Mouse (Mus musculus): Measurements from ENCODE around the gene Wnt5b. TPM values are rescaled to one million over a fixed set of nuclear protein-coding genes. Genes with fewer than 3 reads are reported as not detected.

Gene Wnt5b
- polyA plus RNA-seq, 1 experiment from 2014 or later = 7.3 TPM

- no peaks in the 10 kb centered on the region for H3K9me3 ChIP-seq (ENCODE audit: control insufficient read depth, low read length)
- no peaks in the 10 kb centered on the region for H3K36me3 ChIP-seq (ENCODE audit: control insufficient read depth, insufficient read depth, low read length)
- H3K27me3 ChIP-seq (ENCODE audit: control insufficient read depth, insufficient read depth, low read length) = no peaks in the 10 kb centered on the region
- 91% methylated on average over 11 of the region's 11 CpGs for WGBS
- no peak overlapping the region for H3K9ac ChIP-seq (ENCODE audit: low read length)
- no peak for DNase-seq (ENCODE audit: low spot score)
- H3K4me3 ChIP-seq (ENCODE audit: low read depth, low read length) = no peak overlapping the region
- ATAC-seq (ENCODE audit: insufficient read depth, low FRiP score, low TSS enrichment) = no peak
- H3K4me1 ChIP-seq (ENCODE audit: control insufficient read depth, insufficient read depth, low read length) = no peaks in the 10 kb centered on the region
- H3K27ac ChIP-seq (ENCODE audit: low read depth, low read length) = no peak overlapping the region
- no peak overlapping the region for H3K4me2 ChIP-seq (ENCODE audit: low read depth)
Measured at GRCm38 (mm10) chr6:119512701-119513100, 31.4 kb downstream of the Wnt5b start.

- H3K27me3 ChIP-seq (ENCODE audit: control insufficient read depth, insufficient read depth, low read length) = no peaks in the 10 kb centered on the region
- no peak overlapping the region for H3K4me3 ChIP-seq (ENCODE audit: low read depth, low read length)
- H3K9ac ChIP-seq (ENCODE audit: low read length) = no peak overlapping the region
- H3K9me3 ChIP-seq (ENCODE audit: control insufficient read depth, low read length) = no peaks in the 10 kb centered on the region
- no peaks in the 10 kb centered on the region for H3K36me3 ChIP-seq (ENCODE audit: control insufficient read depth, insufficient read depth, low read length)
- no peak for ATAC-seq (ENCODE audit: insufficient read depth, low FRiP score, low TSS enrichment)
- no peak overlapping the region for H3K27ac ChIP-seq (ENCODE audit: low read depth, low read length)
- no peak for DNase-seq (ENCODE audit: low spot score)
- H3K4me2 ChIP-seq (ENCODE audit: low read depth) = no peak overlapping the region
- 92% methylated on average over 13 of the region's 13 CpGs for WGBS
- no peaks in the 10 kb centered on the region for H3K4me1 ChIP-seq (ENCODE audit: control insufficient read depth, insufficient read depth, low read length)
Measured at GRCm38 (mm10) chr6:119509437-119510037, 34.6 kb downstream of the Wnt5b start.

GRCm38 (mm10) chr6:119508634-119509375 lies 35.3 kb downstream of the Wnt5b start:
- Histone ChIP-seq H3K4me2 (ENCODE audit: low read depth) (no peak overlapping the region), H3K27me3 (ENCODE audit: control insufficient read depth, insufficient read depth, low read length) (no peaks in the 10 kb centered on the region), H3K4me3 (ENCODE audit: low read depth, low read length) (no peak overlapping the region), H3K4me1 (ENCODE audit: control insufficient read depth, insufficient read depth, low read length) (no peaks in the 10 kb centered on the region), H3K9me3 (ENCODE audit: control insufficient read depth, low read length) (no peaks in the 10 kb centered on the region), H3K36me3 (ENCODE audit: control insufficient read depth, insufficient read depth, low read length) (no peaks in the 10 kb centered on the region), H3K27ac (ENCODE audit: low read depth, low read length) (no peak overlapping the region), H3K9ac (ENCODE audit: low read length) (no peak overlapping the region)
- no peak for DNase-seq (ENCODE audit: low spot score)
- no peak for ATAC-seq (ENCODE audit: insufficient read depth, low FRiP score, low TSS enrichment)
- 79% methylated on average over 10 of the region's 10 CpGs for WGBS

- H3K4me2 ChIP-seq (ENCODE audit: low read depth) = no peak overlapping the region
- H3K36me3 ChIP-seq (ENCODE audit: control insufficient read depth, insufficient read depth, low read length) = no peaks in the 10 kb centered on the region
- H3K9ac ChIP-seq (ENCODE audit: low read length) = no peak overlapping the region
- WGBS = 94% methylated on average over 6 of the region's 6 CpGs
- no peaks in the 10 kb centered on the region for H3K4me1 ChIP-seq (ENCODE audit: control insufficient read depth, insufficient read depth, low read length)
- no peaks in the 10 kb centered on the region for H3K27me3 ChIP-seq (ENCODE audit: control insufficient read depth, insufficient read depth, low read length)
- H3K9me3 ChIP-seq (ENCODE audit: control insufficient read depth, low read length) = no peaks in the 10 kb centered on the region
- ATAC-seq (ENCODE audit: insufficient read depth, low FRiP score, low TSS enrichment) = no peak
- no peak overlapping the region for H3K4me3 ChIP-seq (ENCODE audit: low read depth, low read length)
- DNase-seq (ENCODE audit: low spot score) = no peak
- no peak overlapping the region for H3K27ac ChIP-seq (ENCODE audit: low read depth, low read length)
Measured at GRCm38 (mm10) chr6:119508221-119508620, 35.9 kb downstream of the Wnt5b start.

- 58% methylated on average over 9 of the region's 9 CpGs for WGBS
- Histone ChIP-seq H3K36me3 (ENCODE audit: control insufficient read depth, insufficient read depth, low read length) (no peaks in the 10 kb centered on the region), H3K9me3 (ENCODE audit: control insufficient read depth, low read length) (no peaks in the 10 kb centered on the region), H3K4me1 (ENCODE audit: control insufficient read depth, insufficient read depth, low read length) (no peaks in the 10 kb centered on the region), H3K4me3 (ENCODE audit: low read depth, low read length) (no peak overlapping the region), H3K27ac (ENCODE audit: low read depth, low read length) (no peak overlapping the region), H3K27me3 (ENCODE audit: control insufficient read depth, insufficient read depth, low read length) (no peaks in the 10 kb centered on the region), H3K9ac (ENCODE audit: low read length) (no peak overlapping the region), H3K4me2 (ENCODE audit: low read depth) (no peak overlapping the region)
- no peak for ATAC-seq (ENCODE audit: insufficient read depth, low FRiP score, low TSS enrichment)
- no peak for DNase-seq (ENCODE audit: low spot score)
Measured at GRCm38 (mm10) chr6:119505525-119506225, 38.5 kb downstream of the Wnt5b start.

GRCm38 (mm10) chr6:119504756-119505155 lies 39.4 kb downstream of the Wnt5b start:
- 92% methylated on average over 8 of the region's 8 CpGs for WGBS
- no peaks in the 10 kb centered on the region for H3K36me3 ChIP-seq (ENCODE audit: control insufficient read depth, insufficient read depth, low read length)
- no peaks in the 10 kb centered on the region for H3K27me3 ChIP-seq (ENCODE audit: control insufficient read depth, insufficient read depth, low read length)
- no peaks in the 10 kb centered on the region for H3K4me1 ChIP-seq (ENCODE audit: control insufficient read depth, insufficient read depth, low read length)
- no peak overlapping the region for H3K4me3 ChIP-seq (ENCODE audit: low read depth, low read length)
- no peak overlapping the region for H3K27ac ChIP-seq (ENCODE audit: low read depth, low read length)
- ATAC-seq (ENCODE audit: insufficient read depth, low FRiP score, low TSS enrichment) = no peak
- H3K4me2 ChIP-seq (ENCODE audit: low read depth) = no peak overlapping the region
- H3K9ac ChIP-seq (ENCODE audit: low read length) = no peak overlapping the region
- H3K9me3 ChIP-seq (ENCODE audit: control insufficient read depth, low read length) = no peaks in the 10 kb centered on the region
- no peak for DNase-seq (ENCODE audit: low spot score)

GRCm38 (mm10) chr6:119502031-119502430 lies 42.1 kb downstream of the Wnt5b start:
- no peak overlapping the region for H3K4me2 ChIP-seq (ENCODE audit: low read depth)
- H3K36me3 ChIP-seq (ENCODE audit: control insufficient read depth, insufficient read depth, low read length) = no peaks in the 10 kb centered on the region
- DNase-seq (ENCODE audit: low spot score) (no peak), ATAC-seq (ENCODE audit: insufficient read depth, low FRiP score, low TSS enrichment) (no peak)
- H3K27ac ChIP-seq (ENCODE audit: low read depth, low read length) = no peak overlapping the region
- no peaks in the 10 kb centered on the region for H3K27me3 ChIP-seq (ENCODE audit: control insufficient read depth, insufficient read depth, low read length)
- WGBS = 56% methylated on average over 9 of the region's 9 CpGs
- 0 out of 2 replicates have a peak, but pooled peaks cover 3% of the 10 kb centered on the region for H3K4me1 ChIP-seq (ENCODE audit: control insufficient read depth, insufficient read depth, low read length)
- H3K9ac ChIP-seq (ENCODE audit: low read length) = no peak overlapping the region
- H3K9me3 ChIP-seq (ENCODE audit: control insufficient read depth, low read length) = no peaks in the 10 kb centered on the region
- H3K4me3 ChIP-seq (ENCODE audit: low read depth, low read length) = no peak overlapping the region

- no peak overlapping the region for H3K4me2 ChIP-seq (ENCODE audit: low read depth)
- DNase-seq (ENCODE audit: low spot score) (no peak), ATAC-seq (ENCODE audit: insufficient read depth, low FRiP score, low TSS enrichment) (no peak)
- no peaks in the 10 kb centered on the region for H3K9me3 ChIP-seq (ENCODE audit: control insufficient read depth, low read length)
- H3K27me3 ChIP-seq (ENCODE audit: control insufficient read depth, insufficient read depth, low read length) = no peaks in the 10 kb centered on the region
- no peak overlapping the region for H3K27ac ChIP-seq (ENCODE audit: low read depth, low read length)
- H3K4me1 ChIP-seq (ENCODE audit: control insufficient read depth, insufficient read depth, low read length) = 0 out of 2 replicates have a peak, but pooled peaks cover 3% of the 10 kb centered on the region
- 58% methylated on average over 5 of the region's 5 CpGs for whole genome bisulfite sequencing
- H3K36me3 ChIP-seq (ENCODE audit: control insufficient read depth, insufficient read depth, low read length) = no peaks in the 10 kb centered on the region
- no peak overlapping the region for H3K9ac ChIP-seq (ENCODE audit: low read length)
- no peak overlapping the region for H3K4me3 ChIP-seq (ENCODE audit: low read depth, low read length)
Measured at GRCm38 (mm10) chr6:119500086-119500485, 44.1 kb downstream of the Wnt5b start.

Data from neural tube, embryonic 11.5 days (tissue).